Mouse (Mus musculus) heart, embryonic 10.5 days (tissue): ENCODE data around the gene Pik3r2. TPM values are rescaled to one million over a fixed set of nuclear protein-coding genes. Genes with fewer than 3 reads are reported as not detected.
A peak's percentile ranks its signal among the peaks of the same experiment; 100 is the strongest.

Experiments used
- DNase-seq: peaks from one replicate; pipeline ENCODE4 v3.0.0-alpha.2; 2017; ENCODE audit warnings: low spot score
- H3K27ac ChIP-seq: fragments of 300-500 bp; sonication (generic); 2 replicates; pipeline ENCODE4 v1.5.1; 2016; ENCODE audit warnings: mild to moderate bottlenecking
- H3K27me3 ChIP-seq: fragments of 300-500 bp; sonication (generic); 2 replicates; pipeline ENCODE4 v1.6.1; 2016; ENCODE audit warnings: mild to moderate bottlenecking; ENCODE audit not compliant: poor library complexity, insufficient read depth, severe bottlenecking
- H3K36me3 ChIP-seq: fragments of 300-500 bp; sonication (generic); 2 replicates; pipeline ENCODE4 v1.6.1; 2016; ENCODE audit warnings: mild to moderate bottlenecking, moderate library complexity
- H3K4me1 ChIP-seq: fragments of 300-500 bp; sonication (generic); 2 replicates; pipeline ENCODE4 v1.6.1; 2016; ENCODE audit warnings: mild to moderate bottlenecking
- H3K4me3 ChIP-seq: fragments of 300-500 bp; sonication (generic); 2 replicates; pipeline ENCODE4 v1.5.1; 2016; ENCODE audit warnings: mild to moderate bottlenecking, moderate library complexity
- H3K9me3 ChIP-seq: fragments of 300-500 bp; sonication (generic); 2 replicates; pipeline ENCODE4 v1.6.1; 2016; ENCODE audit warnings: mild to moderate bottlenecking, moderate library complexity
- WGBS: fragments of 180-500 bp; shearing (Covaris S2); methylation state at CpG from one replicate; pipeline ENCODE4 v1.1.7; 2016; 5-methylcytosine and 5-hydroxymethylcytosine counted together
- polyA plus RNA-seq: library from polyadenylated mRNA; unstranded; fragments of >200 nt; fragmentation: Nextera tagmentation; extraction: Ambion mirVana; gene quantifications from 2 replicates; pipeline ENCODE4 v1.2.1, GENCODE M21; 2016

Pik3r2 gene
- polyA plus RNA-seq, 1 experiment from 2014 or later: 43.5 TPM

DNA sequence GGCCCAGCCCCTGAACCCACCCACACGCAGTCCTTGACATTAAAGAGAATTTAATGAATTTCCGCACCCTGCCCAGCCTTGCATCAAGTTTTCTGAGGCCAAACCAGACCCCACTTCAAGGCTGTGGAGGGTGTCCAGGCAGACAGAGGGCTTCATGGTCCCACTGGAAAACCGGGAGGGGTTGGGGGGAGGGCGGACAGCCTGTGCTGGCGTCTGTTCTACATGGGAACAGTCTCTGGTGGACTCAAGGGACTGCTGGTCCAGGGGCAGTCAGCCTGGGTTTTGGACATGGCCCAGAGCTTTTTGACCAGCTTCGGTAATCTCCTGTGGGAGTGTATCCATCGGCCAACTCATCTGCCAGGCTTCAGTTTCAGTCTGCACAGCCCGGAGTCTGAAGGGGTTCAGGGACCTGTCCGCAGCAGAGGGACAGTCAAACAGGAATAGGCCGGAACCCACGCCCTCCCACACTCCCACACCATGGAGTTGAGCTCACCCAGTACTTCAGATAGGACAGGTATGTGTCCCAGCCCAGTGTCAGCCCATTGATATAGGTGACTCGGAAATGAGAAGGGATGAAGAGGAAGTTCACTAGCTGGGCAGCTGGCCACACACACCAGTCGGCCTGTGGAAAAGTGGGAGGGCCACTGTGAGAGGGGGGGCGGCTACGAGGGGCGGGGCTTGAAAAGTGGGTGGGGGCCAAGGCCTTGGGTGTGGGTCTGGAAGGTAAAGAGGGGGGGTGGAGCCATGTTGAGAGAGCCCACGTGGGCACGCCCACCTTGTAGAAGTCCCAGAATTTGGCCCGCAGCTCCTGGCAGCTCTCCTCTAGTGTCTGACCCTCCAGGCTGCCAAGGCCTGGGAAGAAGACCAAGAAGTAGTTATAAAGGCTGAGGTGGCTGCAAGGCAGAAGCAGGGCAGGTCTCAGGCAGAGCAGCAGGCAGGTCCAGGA lies 17.6 kb downstream of the Pik3r2 start:
- Histone ChIP-seq H3K27me3 (0 out of 2 replicates have a peak, but pooled peaks cover 5% of the 10 kb centered on the region), H3K36me3 (peaks cover 33% of the 10 kb centered on the region), H3K9me3 (no peaks in the 10 kb centered on the region), H3K27ac (no peak overlapping the region), H3K4me1 (peaks cover 58% of the 10 kb centered on the region), H3K4me3 (no peak overlapping the region)
- no peak for DNase-seq
- WGBS: 65% methylated on average over 19 of the region's 19 CpGs

DNA sequence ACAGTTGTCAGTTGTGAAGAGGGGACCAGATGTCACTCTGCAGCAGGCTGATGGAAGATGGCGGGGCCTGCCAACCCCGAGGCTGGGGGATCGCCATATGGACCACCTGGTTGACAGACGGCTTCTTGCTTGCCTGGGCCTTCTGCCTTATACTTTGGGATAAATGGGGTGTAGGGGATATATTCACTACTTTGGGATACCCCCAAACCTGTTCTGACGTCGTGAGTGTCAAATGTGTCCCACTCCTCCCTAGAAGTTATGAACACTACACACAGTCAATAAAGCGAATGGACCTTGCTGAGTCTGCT lies 18.3 kb downstream of the Pik3r2 start:
- H3K27me3 ChIP-seq: 0 out of 2 replicates have a peak, but pooled peaks cover 5% of the 10 kb centered on the region
- H3K4me3 ChIP-seq: no peak overlapping the region
- H3K36me3 ChIP-seq: peaks cover 29% of the 10 kb centered on the region
- peaks cover 60% of the 10 kb centered on the region for H3K4me1 ChIP-seq
- H3K27ac ChIP-seq: no peak overlapping the region
- no peak for DNase-seq
- 85% methylated on average over 7 of the region's 7 CpGs for WGBS
- no peaks in the 10 kb centered on the region for H3K9me3 ChIP-seq

DNA sequence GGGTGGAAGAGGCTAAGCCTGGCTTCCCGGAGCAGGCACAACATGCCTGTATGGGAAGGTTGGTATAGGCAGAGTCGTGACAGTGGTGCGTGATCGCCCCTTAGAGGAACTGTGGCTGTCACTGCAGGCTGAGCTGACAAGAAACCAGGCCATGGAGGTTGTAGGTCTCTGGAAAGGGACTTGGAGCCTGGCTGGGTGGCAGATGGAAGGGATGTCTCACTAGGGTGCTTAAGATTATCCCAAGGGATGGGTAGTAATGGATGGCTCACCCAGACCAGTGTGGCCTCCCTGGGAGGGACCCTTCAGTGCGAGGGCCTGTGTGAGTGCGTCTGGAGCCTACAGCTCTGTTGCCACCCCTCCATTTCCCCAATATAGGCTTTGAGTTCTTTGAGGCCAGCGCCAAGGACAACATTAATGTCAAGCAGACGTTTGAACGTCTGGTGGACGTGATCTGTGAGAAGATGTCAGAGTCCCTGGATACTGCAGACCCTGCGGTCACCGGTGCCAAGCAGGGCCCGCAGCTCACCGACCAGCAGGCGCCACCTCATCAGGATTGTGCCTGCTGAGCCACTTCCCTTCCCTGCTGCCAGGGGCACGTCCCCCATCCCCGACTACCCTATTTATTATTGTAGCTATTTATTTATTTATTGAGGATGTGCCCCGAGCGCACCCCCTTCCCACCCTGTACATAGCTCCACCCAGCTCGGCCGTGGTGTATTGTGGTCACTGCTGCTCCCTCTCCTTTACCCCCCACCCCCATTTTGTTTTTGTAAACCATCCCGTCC lies 18.8 kb downstream of the Pik3r2 start:
- peaks cover 29% of the 10 kb centered on the region for H3K36me3 ChIP-seq
- 0 out of 2 replicates have a peak, but pooled peaks cover 5% of the 10 kb centered on the region for H3K27me3 ChIP-seq
- H3K4me1 ChIP-seq: peaks cover 65% of the 10 kb centered on the region
- no peaks in the 10 kb centered on the region for H3K9me3 ChIP-seq
- no peak overlapping the region for H3K27ac ChIP-seq
- H3K4me3 ChIP-seq: no peak overlapping the region
- WGBS: 74% methylated on average over 22 of the region's 22 CpGs
- no peak for DNase-seq

DNA sequence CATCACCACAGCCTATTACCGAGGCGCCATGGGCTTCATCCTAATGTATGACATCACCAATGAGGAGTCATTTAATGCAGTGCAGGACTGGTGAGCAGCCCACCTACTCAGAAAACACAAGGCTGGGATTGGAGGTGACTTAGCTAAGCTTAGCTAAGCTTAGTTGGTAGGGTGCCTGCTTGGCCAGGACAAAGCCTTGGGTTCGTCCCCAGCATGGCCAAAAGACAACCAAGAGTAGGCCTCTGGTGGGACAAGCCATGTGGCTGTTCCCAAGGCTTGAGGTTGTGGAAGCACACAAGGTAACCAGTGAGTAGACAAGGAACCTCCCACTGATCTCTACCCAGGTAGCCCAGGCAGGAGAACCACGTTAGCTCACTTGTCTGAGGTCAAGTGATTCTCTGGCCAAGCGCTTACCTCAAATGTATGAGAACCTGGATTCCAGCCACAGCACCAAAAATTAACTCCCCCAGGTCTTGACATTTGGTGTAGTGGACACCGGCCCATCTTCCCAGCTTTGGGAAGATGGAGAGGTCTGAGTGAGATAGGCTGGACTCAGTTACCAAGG lies 20.0 kb downstream of the Pik3r2 start:
- H3K27me3 ChIP-seq: 0 out of 2 replicates have a peak, but pooled peaks cover 5% of the 10 kb centered on the region
- no peak for DNase-seq
- no peak overlapping the region for H3K27ac ChIP-seq
- no peaks in the 10 kb centered on the region for H3K9me3 ChIP-seq
- WGBS: 84% methylated on average over 6 of the region's 6 CpGs
- no peak overlapping the region for H3K4me3 ChIP-seq
- peaks cover 61% of the 10 kb centered on the region for H3K4me1 ChIP-seq
- peaks cover 29% of the 10 kb centered on the region for H3K36me3 ChIP-seq

DNA sequence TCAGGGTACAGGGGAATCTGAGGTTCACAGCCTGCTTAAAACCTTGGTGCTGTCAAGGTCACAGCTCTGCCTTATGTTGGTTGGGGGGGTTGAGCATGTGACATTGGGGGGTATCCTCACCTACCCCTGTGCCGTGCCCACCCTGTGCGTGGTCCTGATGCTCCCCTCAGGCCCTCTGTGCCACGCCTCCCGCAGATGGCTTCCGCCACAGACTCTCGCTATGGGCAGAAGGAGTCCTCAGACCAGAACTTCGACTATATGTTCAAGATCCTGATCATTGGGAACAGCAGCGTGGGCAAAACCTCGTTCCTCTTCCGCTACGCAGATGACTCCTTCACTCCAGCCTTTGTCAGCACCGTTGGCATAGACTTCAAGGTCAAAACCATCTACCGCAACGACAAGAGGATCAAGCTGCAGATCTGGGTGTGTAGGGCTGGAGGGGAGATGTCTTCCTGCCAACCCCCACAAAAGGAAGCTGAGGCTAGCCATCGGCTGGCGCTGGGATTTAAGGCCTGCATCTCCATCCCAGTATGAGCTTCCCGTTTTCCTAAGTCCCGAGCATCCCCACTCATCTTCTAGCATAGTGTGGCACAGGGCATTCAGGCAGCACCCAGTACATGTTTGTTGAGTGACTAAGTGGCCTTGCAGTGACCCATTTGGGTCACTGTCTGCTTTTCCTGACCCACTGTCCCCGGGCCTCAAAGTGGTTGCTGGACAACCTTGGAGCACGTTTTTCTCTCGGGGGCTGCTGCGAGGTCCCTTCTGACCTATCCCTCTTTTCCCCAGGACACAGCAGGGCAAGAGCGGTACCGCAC lies 20.6 kb downstream of the Pik3r2 start:
- 80% methylated on average over 24 of the region's 24 CpGs for WGBS
- Histone ChIP-seq H3K27ac (no peak overlapping the region), H3K4me3 (peak overlapping the region; percentile 74), H3K4me1 (peaks cover 55% of the 10 kb centered on the region), H3K27me3 (0 out of 2 replicates have a peak, but pooled peaks cover 5% of the 10 kb centered on the region), H3K36me3 (peaks cover 29% of the 10 kb centered on the region), H3K9me3 (no peaks in the 10 kb centered on the region)
- peak; percentile 68 for DNase-seq

DNA sequence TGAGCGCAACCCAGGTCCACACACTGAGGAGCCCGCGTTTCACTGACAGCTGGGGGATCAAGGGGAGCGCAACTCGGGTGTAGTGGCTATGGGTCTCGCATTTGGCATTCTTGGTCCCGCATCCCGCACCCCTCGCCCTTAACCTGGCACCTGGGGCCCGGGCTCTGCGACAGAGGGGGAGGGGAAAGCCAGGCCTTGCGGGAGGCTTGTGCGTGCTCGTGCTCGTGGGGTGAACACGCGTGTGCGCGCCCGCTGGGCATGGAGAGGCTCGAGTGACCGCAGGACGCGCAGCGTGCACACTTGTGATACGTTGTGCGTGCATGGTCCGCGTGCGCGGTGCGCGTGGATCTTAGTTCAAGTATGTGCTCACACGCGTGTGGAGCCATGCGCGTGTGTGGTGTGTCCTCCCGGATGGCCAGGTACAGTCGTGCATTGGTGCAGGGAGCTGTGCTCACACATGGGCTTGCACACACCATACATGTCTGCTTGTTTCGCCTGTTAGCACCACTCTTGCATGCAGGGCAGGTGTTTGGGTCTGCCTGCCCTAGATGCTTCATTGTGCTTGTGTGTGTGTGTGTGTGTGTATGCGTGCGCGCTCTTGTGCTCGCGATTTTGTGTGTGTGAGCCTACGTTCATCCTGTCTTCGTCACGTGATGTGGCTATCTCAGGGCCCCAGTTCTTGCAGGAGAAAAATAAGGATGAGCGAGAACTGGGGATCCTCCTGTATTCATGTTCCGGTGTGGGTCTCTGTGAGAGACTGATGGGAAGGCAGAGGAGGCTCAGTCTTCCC lies 21.4 kb downstream of the Pik3r2 start:
- peak; percentile 82 for DNase-seq
- H3K9me3 ChIP-seq: no peaks in the 10 kb centered on the region
- H3K27ac ChIP-seq: peak overlapping the region; percentile 84
- peak overlapping the region; percentile 74 for H3K4me3 ChIP-seq
- peaks cover 48% of the 10 kb centered on the region for H3K4me1 ChIP-seq
- peaks cover 11% of the 10 kb centered on the region; the same call in 1 of the 2 replicates for H3K27me3 ChIP-seq
- peaks cover 29% of the 10 kb centered on the region for H3K36me3 ChIP-seq
- WGBS: 14% methylated on average over 50 of the region's 50 CpGs

DNA sequence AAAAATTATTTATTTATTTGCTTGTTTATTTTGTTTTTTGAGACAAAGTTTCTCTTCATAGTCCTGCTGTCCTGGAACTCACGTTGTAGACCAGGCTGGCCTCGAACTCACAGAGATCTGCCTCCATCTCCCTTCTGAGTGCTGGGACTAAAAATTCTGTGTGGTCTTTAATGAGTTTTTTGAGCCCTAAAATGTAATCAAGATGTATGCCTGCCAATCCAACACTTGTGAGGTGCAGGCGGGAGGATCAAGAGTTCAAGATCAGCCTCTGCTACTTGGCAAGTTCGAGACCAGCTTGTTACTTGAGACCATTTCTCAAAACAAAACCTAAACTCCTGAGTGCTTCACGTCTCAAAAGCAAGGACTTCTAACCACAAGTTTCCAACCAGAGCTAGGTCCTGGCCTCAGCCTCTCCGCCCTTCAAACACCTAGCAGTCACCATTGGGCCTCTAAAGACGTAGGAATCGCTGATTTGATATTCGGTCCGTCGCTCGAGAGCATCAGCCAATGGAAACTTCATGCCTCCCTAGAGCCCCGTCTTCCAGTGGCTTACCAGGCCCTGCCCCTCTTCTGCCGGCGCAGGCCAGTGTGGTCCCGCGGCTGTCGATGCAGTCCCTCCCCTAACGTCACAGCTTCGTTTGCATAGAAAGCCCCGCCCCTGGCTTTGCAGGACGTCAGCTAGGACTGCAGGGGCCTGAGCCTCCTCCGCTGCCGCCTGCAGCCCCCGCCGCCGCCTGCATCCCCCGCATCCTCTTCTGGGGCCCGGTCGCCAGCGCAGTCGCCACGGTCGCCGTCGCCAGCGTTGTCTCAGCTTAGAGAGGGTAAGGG lies 22.3 kb downstream of the Pik3r2 start, which contains the start of gene Rab3a:
Gene Rab3a, plus strand, starts transcription at position 637 of the 828 bp plus-strand sequence.
- peak within 1 kb of the TSS; percentile 84 for H3K27ac ChIP-seq
- peaks cover 42% of the 10 kb centered on the region for H3K4me1 ChIP-seq
- DNase-seq: peak; percentile 99
- H3K9me3 ChIP-seq: no peaks in the 10 kb centered on the region
- H3K27me3 ChIP-seq: peaks cover 19% of the 10 kb centered on the region
- WGBS: 8% methylated on average over 37 of the region's 37 CpGs
- peaks cover 29% of the 10 kb centered on the region for H3K36me3 ChIP-seq
- H3K4me3 ChIP-seq: peak within 1 kb of the TSS; percentile 74

DNA sequence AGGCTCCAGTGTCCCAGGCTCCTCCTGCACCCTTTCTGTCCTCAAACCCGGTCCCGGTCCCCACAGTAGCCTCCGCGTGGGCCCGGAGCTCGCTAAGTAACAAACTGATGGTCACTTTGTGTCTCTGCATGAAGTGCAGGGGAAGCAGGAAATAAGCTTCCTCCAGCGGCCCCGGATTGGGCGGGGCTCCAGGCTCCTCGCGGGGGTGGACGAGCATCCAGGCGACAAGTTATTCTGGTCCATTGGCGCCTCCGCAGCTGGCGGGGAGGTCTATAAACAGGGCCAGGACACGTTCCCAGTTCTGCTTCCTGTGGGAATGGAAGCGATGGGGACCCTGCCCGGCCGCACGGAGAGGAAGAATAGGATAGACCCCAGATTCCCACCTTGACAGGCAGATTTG lies 23.4 kb downstream of the Pik3r2 start:
- WGBS: 16% methylated on average over 21 of the region's 21 CpGs
- peak; percentile 84 for DNase-seq
- H3K9me3 ChIP-seq: no peaks in the 10 kb centered on the region
- H3K4me1 ChIP-seq: peaks cover 33% of the 10 kb centered on the region
- H3K27me3 ChIP-seq: peaks cover 30% of the 10 kb centered on the region
- peak overlapping the region; percentile 82 for H3K27ac ChIP-seq
- H3K36me3 ChIP-seq: peaks cover 21% of the 10 kb centered on the region
- peak overlapping the region; percentile 40 for H3K4me3 ChIP-seq

DNA sequence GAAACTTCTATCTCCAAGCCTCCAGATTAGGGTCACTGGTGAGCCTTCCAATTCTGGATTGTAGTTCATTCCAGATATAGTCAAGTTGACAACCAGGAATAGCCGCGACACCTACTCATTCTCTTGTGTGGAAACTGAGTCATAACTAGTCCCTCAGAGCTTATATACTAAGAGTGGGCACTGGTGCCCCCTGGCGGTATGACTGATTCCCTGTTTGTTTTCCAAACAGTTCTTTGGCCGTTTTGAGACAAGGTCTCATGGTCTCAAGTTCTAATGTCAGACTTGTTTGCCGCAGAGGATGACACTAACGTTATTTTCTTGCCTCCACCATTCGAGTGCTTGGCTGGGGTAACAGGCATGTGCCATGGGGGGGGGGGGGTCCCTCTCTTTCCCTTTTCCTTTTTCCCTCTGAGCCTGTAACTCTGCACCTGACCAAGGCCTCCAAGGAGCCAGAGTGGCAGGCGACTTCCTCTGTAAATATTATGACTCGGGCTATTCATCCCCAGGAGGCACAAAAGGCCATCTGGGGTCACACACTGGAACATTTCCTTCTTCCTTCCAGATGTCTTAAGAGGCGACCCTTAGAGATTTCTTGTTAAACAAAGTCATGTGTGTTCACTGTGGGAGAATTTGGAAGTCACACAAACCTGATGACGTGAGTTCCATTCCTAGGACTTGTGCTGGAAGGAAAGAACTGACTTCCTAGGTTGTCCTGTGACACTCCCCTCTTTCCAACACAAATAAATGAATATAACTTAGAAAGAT lies 24.3 kb downstream of the Pik3r2 start:
- no peak overlapping the region; the same call in 1 of the 2 replicates for H3K27ac ChIP-seq
- H3K4me3 ChIP-seq: 0 out of 2 replicates have a peak overlapping the region, but pooled peaks have one; percentile 40
- 24% methylated on average over 11 of the region's 11 CpGs for WGBS
- peak; percentile 81 for DNase-seq
- H3K36me3 ChIP-seq: peaks cover 12% of the 10 kb centered on the region; the same call in 1 of the 2 replicates
- H3K4me1 ChIP-seq: peaks cover 31% of the 10 kb centered on the region
- no peaks in the 10 kb centered on the region for H3K9me3 ChIP-seq
- H3K27me3 ChIP-seq: peaks cover 39% of the 10 kb centered on the region

DNA sequence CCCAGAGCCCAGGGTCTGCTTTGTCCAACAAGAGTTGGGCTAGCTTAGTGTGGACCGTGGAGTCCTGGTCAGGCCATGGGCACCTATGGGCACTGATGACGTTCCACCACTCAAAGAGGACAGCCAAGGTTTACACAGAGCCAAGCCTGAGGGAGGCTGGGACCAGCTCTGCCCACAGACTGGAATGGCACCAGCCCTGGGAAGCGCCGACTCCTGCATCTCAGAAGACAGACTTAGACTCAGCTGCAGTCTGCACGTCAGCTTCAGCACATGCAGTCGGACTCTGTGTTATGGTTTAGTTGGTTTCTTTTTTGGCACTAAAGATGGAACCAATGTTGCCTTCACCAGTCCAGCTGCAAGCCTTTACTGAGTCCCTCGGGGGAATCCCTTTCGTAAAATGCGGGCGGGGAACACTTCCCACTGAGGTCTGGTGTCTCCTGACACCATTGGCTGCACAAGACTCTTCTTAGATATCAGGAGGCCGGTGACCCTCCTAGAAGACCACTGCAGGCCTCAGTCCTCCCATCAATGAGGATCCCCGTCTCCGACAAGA lies 26.3 kb downstream of the Pik3r2 start:
- no peaks in the 10 kb centered on the region for H3K9me3 ChIP-seq
- H3K4me1 ChIP-seq: peaks cover 28% of the 10 kb centered on the region
- peaks cover 54% of the 10 kb centered on the region for H3K27me3 ChIP-seq
- no peaks in the 10 kb centered on the region for H3K36me3 ChIP-seq
- H3K27ac ChIP-seq: no peak overlapping the region
- no peak overlapping the region for H3K4me3 ChIP-seq
- 79% methylated on average over 13 of the region's 13 CpGs for WGBS
- peak; percentile 68 for DNase-seq
